Mouse (Mus musculus) testis, adult 2 months (tissue): Measurements from ENCODE around the gene Gramd1b.

Source experiments
- CTCF ChIP-seq: fragments of 200-500 bp; IDR thresholded peaks from 2 replicates; pipeline ENCODE4 v1.5.1; 2012; ENCODE audit warnings: low read depth, mild to moderate bottlenecking, inconsistent platforms, low read length, moderate library complexity; ENCODE audit not compliant: control insufficient read depth, insufficient read depth, insufficient replicate concordance
- POLR2A ChIP-seq: fragments of 200-500 bp; IDR thresholded peaks from 2 replicates; pipeline ENCODE4 v1.6.1; 2012; ENCODE audit warnings: low read depth, mild to moderate bottlenecking, inconsistent platforms, low read length, moderate library complexity; ENCODE audit not compliant: control insufficient read depth

DNA sequence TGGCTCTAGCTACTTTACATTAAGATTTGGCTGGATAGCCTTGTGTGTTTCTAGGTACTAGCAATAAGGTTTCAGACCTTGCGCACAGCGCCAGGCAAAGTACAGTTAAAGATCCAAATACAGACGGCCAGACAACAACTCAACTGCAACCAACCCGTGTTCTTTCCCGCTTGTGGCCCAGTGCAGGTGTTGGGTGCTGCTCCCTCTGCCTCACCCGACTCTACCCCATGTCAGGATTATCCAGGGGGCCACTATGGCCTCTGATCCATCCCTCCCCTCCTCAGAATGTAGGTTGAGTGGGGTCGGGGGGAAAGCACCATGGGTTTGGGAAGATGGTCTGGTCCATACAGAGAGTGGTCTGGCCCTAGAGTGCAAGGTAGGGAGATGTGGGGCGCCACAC is 237.9 kb downstream of the Gramd1b start:
- TF ChIP-seq POLR2A (no peak), CTCF (no peak)
